Mouse (Mus musculus) heart, embryonic 16.5 days (tissue): ENCODE data around the gene Kmt2c. TPM values are rescaled to one million over a fixed set of nuclear protein-coding genes. Genes with fewer than 3 reads are reported as not detected.
"Not testable (repeated sequence)": the region's sequence is repeated elsewhere in the genome, so short reads cannot be mapped to it uniquely, and the experiment has no call there.

Source experiments
- ATAC-seq: fragments of 200-750 bp; cut with Nextera tagmentation; replicated peaks from 2 replicates; pipeline ENCODE4 v1.8.0; 2017; ENCODE audit warnings: moderate number of reproducible peaks; ENCODE audit not compliant: insufficient read depth, low FRiP score; ENCODE audit errors: extremely low read depth
- H3K27ac ChIP-seq: fragments of 300-500 bp; sonication (generic); 2 replicates; pipeline ENCODE4 v1.5.1; 2014; ENCODE audit warnings: mild to moderate bottlenecking, low read length, control low read depth, moderate library complexity
- H3K27me3 ChIP-seq: fragments of 300-500 bp; sonication (generic); 2 replicates; pipeline ENCODE4 v1.6.1; 2014; ENCODE audit warnings: low read length, mixed read lengths; ENCODE audit not compliant: control insufficient read depth, insufficient read depth
- H3K36me3 ChIP-seq: fragments of 300-500 bp; sonication (generic); 2 replicates; pipeline ENCODE4 v1.6.1; 2014; ENCODE audit not compliant: control insufficient read depth, insufficient read depth
- H3K4me1 ChIP-seq: fragments of 300-500 bp; sonication (generic); 2 replicates; pipeline ENCODE4 v1.6.1; 2014; ENCODE audit warnings: low read length, mixed read lengths; ENCODE audit not compliant: control insufficient read depth, insufficient read depth
- H3K4me2 ChIP-seq: fragments of 300-500 bp; sonication (generic); 2 replicates; pipeline ENCODE4 v1.6.1; 2014; ENCODE audit warnings: low read depth, mild to moderate bottlenecking, control low read depth, low read length
- H3K4me3 ChIP-seq: fragments of 300-500 bp; sonication (generic); 2 replicates; pipeline ENCODE4 v1.5.1; 2014; ENCODE audit warnings: mild to moderate bottlenecking, control low read depth, low read length
- H3K9ac ChIP-seq: fragments of 300-500 bp; sonication (generic); 2 replicates; pipeline ENCODE4 v1.6.1; 2014; ENCODE audit warnings: low read length, control low read depth
- H3K9me3 ChIP-seq: fragments of 300-500 bp; sonication (generic); replicated peaks from 2 replicates; pipeline ENCODE4 v1.6.1; 2016; ENCODE audit warnings: low read length; ENCODE audit not compliant: control insufficient read depth
- WGBS: fragments of 180-500 bp; shearing (Covaris S2); extraction: QIAGEN DNeasy Blood & Tissue Kit; methylation state at CpG from one replicate; pipeline ENCODE4 v1.1.7; 2014; 5-methylcytosine and 5-hydroxymethylcytosine counted together
- polyA plus RNA-seq: library from polyadenylated mRNA; unstranded; fragments of >200 nt; fragmentation: Nextera tagmentation; extraction: Ambion mirVana; gene quantifications from 2 replicates; pipeline ENCODE4 v1.2.1, GENCODE M21; 2015

Gene Kmt2c
- polyA plus RNA-seq, 1 experiment from 2014 or later: 8.1 TPM

GRCm38 (mm10) chr5:25498821-25499422 lies 339 bp upstream of the Kmt2c start:
- Histone ChIP-seq H3K36me3 (no peaks in the 10 kb centered on the region), H3K9me3 (no peaks in the 10 kb centered on the region), H3K4me2 (peak overlapping the region; percentile 79), H3K27ac (peak overlapping the region; percentile 100), H3K27me3 (no peaks in the 10 kb centered on the region), H3K9ac (peak overlapping the region; percentile 98), H3K4me3 (peak overlapping the region; percentile 98), H3K4me1 (peaks cover 9% of the 10 kb centered on the region)
- ATAC-seq: peak; percentile 79
- WGBS: under 1% methylated on average over 54 of the region's 87 CpGs

DNA sequence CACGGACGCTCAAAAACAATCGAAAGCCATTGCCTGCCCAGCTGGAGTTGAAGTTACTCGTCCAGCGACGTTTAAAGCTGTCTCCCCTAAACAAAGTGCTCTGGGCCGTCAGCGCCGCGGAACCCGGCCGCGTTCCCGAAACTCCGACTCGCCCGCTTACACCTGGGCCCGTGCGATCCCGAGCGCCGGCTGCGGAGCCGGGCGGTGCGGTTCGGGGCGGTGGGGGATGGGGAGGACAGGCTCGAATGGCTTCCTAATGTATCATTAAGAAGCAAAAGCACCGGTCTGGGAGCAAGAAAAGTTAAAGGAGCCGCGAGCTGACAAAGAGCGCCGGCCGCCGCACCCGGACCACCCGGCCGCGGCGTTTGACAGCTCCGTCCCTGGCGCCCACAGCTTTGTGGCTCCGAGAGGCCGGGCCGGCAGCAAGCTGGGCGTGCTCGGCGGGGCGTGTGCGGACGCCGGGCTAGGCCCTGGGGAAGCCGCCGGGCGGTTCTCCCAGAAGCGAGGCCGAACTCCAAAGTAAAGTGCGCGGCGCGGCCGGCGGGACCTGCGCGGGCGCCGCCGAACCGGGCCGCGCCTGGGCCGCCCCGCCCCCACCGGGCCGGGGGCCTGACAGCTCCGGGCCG lies 750 bp downstream of the Kmt2c start:
- peak; percentile 29 for ATAC-seq
- H3K27me3 ChIP-seq: no peaks in the 10 kb centered on the region
- H3K9ac ChIP-seq: peak overlapping the region; percentile 98
- H3K4me2 ChIP-seq: peak overlapping the region; percentile 77
- H3K36me3 ChIP-seq: no peaks in the 10 kb centered on the region
- peak overlapping the region; percentile 98 for H3K4me3 ChIP-seq
- H3K27ac ChIP-seq: peak overlapping the region; percentile 100
- under 1% methylated on average over 77 of the region's 78 CpGs for WGBS
- peaks cover 9% of the 10 kb centered on the region for H3K4me1 ChIP-seq
- no peaks in the 10 kb centered on the region for H3K9me3 ChIP-seq

- Histone ChIP-seq H3K27ac (peak overlapping the region; percentile 100), H3K27me3 (no peaks in the 10 kb centered on the region), H3K4me3 (peak overlapping the region; percentile 98), H3K9me3 (no peaks in the 10 kb centered on the region), H3K4me1 (peaks cover 9% of the 10 kb centered on the region), H3K36me3 (no peaks in the 10 kb centered on the region), H3K4me2 (peak overlapping the region; percentile 77), H3K9ac (peak overlapping the region; percentile 98)
- WGBS: 1% methylated on average over 10 of the region's 10 CpGs
- ATAC-seq: no peak
These were observed 1.2 kb downstream of the Kmt2c start for GRCm38 (mm10) chr5:25497369-25497719.

- Histone ChIP-seq H3K4me3 (peak overlapping the region; percentile 98), H3K27me3 (no peaks in the 10 kb centered on the region), H3K9ac (no peak overlapping the region; the same call in 1 of the 2 replicates), H3K4me1 (peaks cover 9% of the 10 kb centered on the region), H3K9me3 (no peaks in the 10 kb centered on the region), H3K36me3 (no peaks in the 10 kb centered on the region), H3K27ac (no peak overlapping the region), H3K4me2 (peak overlapping the region; percentile 77)
- 48% methylated on average over 2 of the region's 2 CpGs for WGBS
- ATAC-seq: no peak
These were observed 1.9 kb downstream of the Kmt2c start for GRCm38 (mm10) chr5:25496652-25497051.

DNA sequence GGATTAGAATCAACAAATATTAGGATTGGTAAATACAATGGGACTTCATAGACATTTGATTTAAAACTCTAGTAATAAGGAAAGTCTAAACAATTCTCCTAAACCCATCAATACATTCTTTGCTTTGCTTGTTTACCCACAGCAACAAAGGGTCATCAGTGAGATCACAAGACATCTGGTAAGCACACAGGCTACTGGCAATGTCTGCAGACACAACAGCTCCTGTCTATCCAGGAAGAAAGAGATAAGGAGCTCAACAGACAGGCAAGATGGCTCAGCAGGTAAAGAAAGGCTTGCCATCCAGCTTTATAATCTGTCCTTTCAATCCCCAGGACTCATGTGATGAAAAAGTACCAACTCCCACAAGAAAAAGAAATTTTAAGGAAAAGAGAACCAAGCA lies 19.7 kb downstream of the Kmt2c start:
- Histone ChIP-seq H3K27ac (no peak overlapping the region), H3K4me2 (no peak overlapping the region), H3K27me3 (no peaks in the 10 kb centered on the region), H3K4me3 (no peak overlapping the region), H3K36me3 (no peaks in the 10 kb centered on the region), H3K9me3 (no peaks in the 10 kb centered on the region), H3K9ac (no peak overlapping the region), H3K4me1 (no peaks in the 10 kb centered on the region)
- ATAC-seq: no peak

GRCm38 (mm10) chr5:25475789-25476188 lies 22.8 kb downstream of the Kmt2c start:
- H3K27ac ChIP-seq: no peak overlapping the region
- H3K36me3 ChIP-seq: no peaks in the 10 kb centered on the region
- peaks cover 2% of the 10 kb centered on the region; the same call in 1 of the 2 replicates for H3K4me1 ChIP-seq
- H3K27me3 ChIP-seq: no peaks in the 10 kb centered on the region
- H3K4me3 ChIP-seq: no peak overlapping the region
- H3K9me3 ChIP-seq: no peaks in the 10 kb centered on the region
- no peak overlapping the region for H3K4me2 ChIP-seq
- WGBS: 67% methylated on average over 2 of the region's 2 CpGs
- no peak overlapping the region for H3K9ac ChIP-seq
- ATAC-seq: no peak

DNA sequence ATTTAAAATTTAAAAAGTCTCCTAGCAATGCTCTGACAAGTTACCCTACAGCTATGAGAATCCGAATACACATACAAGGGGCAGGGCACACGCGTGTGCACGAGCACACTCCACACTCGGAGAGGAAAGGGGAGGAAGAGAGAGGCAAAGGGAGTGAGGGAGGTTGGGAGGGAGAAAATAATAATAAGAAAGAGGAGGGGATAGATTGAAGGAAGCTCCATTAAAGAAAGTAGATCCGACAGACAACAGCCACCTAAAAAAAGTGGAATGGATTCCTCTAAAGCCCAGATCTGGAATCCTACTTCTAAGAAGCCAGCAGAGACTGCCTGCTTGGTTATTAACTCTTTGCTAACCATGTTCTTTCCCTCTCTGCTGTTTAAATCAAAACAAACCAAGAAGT lies 26.5 kb downstream of the Kmt2c start:
- Histone ChIP-seq H3K4me3 (peak overlapping the region; percentile 55), H3K4me1 (peaks cover 2% of the 10 kb centered on the region; the same call in 1 of the 2 replicates), H3K27ac (peak overlapping the region; percentile 35; the same call in 1 of the 2 replicates), H3K27me3 (no peaks in the 10 kb centered on the region), H3K36me3 (no peaks in the 10 kb centered on the region), H3K9me3 (no peaks in the 10 kb centered on the region), H3K4me2 (peak overlapping the region; percentile 62), H3K9ac (peak overlapping the region; percentile 43)
- 8% methylated on average over 6 of the region's 6 CpGs for WGBS
- no peak; the same call in 1 of the 2 replicates for ATAC-seq

GRCm38 (mm10) chr5:25461956-25462355 lies 36.6 kb downstream of the Kmt2c start:
- H3K4me2 ChIP-seq: no peak overlapping the region
- no peak overlapping the region for H3K27ac ChIP-seq
- H3K4me3 ChIP-seq: no peak overlapping the region
- no peaks in the 10 kb centered on the region for H3K9me3 ChIP-seq
- no peak overlapping the region for H3K9ac ChIP-seq
- peaks cover 6% of the 10 kb centered on the region for H3K4me1 ChIP-seq
- H3K36me3 ChIP-seq: no peaks in the 10 kb centered on the region
- 50% methylated on average over 1 of the region's 1 CpGs for WGBS
- H3K27me3 ChIP-seq: no peaks in the 10 kb centered on the region
- no peak for ATAC-seq

DNA sequence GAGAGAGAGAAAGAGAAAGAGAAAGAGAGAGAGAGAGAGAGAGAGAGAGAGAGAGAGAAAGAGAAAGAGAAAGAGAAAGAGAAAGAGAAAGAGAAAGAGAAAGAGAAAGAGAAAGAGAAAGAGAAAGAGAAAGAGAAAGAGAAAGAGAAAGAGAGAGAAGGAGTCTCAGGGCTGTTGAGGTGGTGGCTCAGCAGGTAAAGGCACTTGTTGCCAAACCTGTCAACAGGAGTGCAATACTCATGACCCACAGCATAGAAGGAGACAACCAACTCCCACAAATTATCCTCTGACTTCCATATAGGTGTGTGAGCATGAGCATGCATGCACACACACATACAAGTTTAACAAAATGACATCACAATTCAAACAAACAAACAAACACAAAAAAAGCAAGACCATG lies 43.2 kb downstream of the Kmt2c start:
- H3K4me2 ChIP-seq, H3K4me3 ChIP-seq, H3K27me3 ChIP-seq, H3K9me3 ChIP-seq, H3K27ac ChIP-seq, H3K36me3 ChIP-seq, H3K9ac ChIP-seq, ATAC-seq: not testable (repeated sequence)
- H3K4me1 ChIP-seq: peaks cover 15% of the 10 kb centered on the region
